Mouse (Mus musculus): ENCODE results near the gene Rtn4.

GRCm38 (mm10) chr11:29669706-29670105 is 23.0 kb upstream of the Rtn4 start:
- TF ChIP-seq TAL1 (IDR thresholded peaks at IDR 0.05; ENCODE audit: low read length) = no peak
- TF ChIP-seq GATA1 (IDR thresholded peaks at IDR 0.05; ENCODE audit: low read length) = no peak
